Mouse (Mus musculus) adrenal gland, adult 10 weeks (tissue): ENCODE data around the gene Cfap97d2. TPM values are rescaled to one million over a fixed set of nuclear protein-coding genes. Genes with fewer than 3 reads are reported as not detected.

Source experiments
- polyA plus RNA-seq: library from polyadenylated mRNA; stranded (reverse); fragments of 350-450 nt; fragmentation: Illumina TruSeq; extraction: RNeasy Lipid Tissue Mini Kit (QIAGEN cat#74804); gene quantifications from one replicate; pipeline ENCODE4 v1.2.3, GENCODE M21; 2014; ENCODE audit warnings: low read depth, low replicate concordance

Gene Cfap97d2
- 0.29 TPM for polyA plus RNA-seq

GRCm38 (mm10) chr8:13705668-13706067 is at the start of gene Cfap97d2:
TSS of gene Cfap97d2 (plus strand) at chr8:13705889.

GRCm38 (mm10) chr8:13677413-13677883 is 28.2 kb upstream of the Cfap97d2 start, which contains the start of gene Rasa3:
TSS of gene Rasa3 (minus strand) at chr8:13677603.

GRCm38 (mm10) chr8:13756982-13757804 is 51.5 kb downstream of the Cfap97d2 start, which contains the start of gene Cdc16:
TSS of gene Cdc16 (plus strand) at chr8:13757676.

GRCm38 (mm10) chr8:13785250-13785763 is 79.6 kb downstream of the Cfap97d2 start, which contains the start of gene Upf3a:
TSS of gene Upf3a (plus strand) at chr8:13785615.

Other genes starting within 250 kb of the Cfap97d2 start
- gene Gas6, start 211.4 kb upstream of the Cfap97d2 start, polyA plus RNA-seq: 10.6 TPM
- not detected for gene 1700029H14Rik, start 143.4 kb upstream of the Cfap97d2 start, polyA plus RNA-seq
- 15.3 TPM for gene Rasa3, start 28.3 kb upstream of the Cfap97d2 start, polyA plus RNA-seq
- 83.0 TPM for gene Cdc16, start 51.8 kb downstream of the Cfap97d2 start, polyA plus RNA-seq
- 17.7 TPM for gene Upf3a, start 79.7 kb downstream of the Cfap97d2 start, polyA plus RNA-seq
- not detected for gene AF366264, start 132.5 kb downstream of the Cfap97d2 start, polyA plus RNA-seq
- gene Champ1, start 163.8 kb downstream of the Cfap97d2 start, polyA plus RNA-seq: 23.2 TPM
- gene Coprs, start 184.4 kb downstream of the Cfap97d2 start, polyA plus RNA-seq: 6.6 TPM